Mouse (Mus musculus): ENCODE data around the gene Kcnk5. TPM values are rescaled to one million over a fixed set of nuclear protein-coding genes. Genes with fewer than 3 reads are reported as not detected.

The Kcnk5 gene
- total and polyA plus RNA-seq, 2 experiments from 2014 or later: 0.70 to 0.99 TPM

DNA sequence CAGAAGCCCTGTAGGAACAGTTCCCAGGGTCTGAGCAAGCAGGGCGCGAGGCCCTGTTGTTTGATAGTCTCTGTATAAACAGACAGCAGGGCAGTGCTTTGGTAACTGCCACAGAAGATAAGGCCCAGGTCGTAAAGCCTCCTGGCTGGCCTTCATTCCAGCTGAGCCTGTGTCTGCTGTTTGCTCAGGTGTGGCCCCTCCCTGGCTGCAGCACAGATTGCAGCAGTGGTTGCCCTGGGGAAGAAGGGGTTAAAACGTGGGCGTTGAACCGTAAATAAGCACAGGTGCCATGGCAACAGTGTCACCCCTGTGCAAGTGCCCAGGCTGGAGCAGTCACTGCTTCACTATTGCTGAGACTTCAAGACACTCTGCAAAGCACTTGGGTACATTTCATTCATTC is 26.8 kb upstream of the Kcnk5 start:
- Histone ChIP-seq H3K4me3 (ENCODE audit: low read depth, low read length) (no peak overlapping the region), H3K9ac (replicated peaks; ENCODE audit: low read length, poor library complexity, severe bottlenecking) (no peak overlapping the region), H3K36me3 (ENCODE audit: insufficient read depth, low read length) (no peaks in the 10 kb centered on the region), H3K27me3 (ENCODE audit: insufficient read depth, low read length) (no peaks in the 10 kb centered on the region), H3K4me1 (ENCODE audit: insufficient read depth, low read length) (no peaks in the 10 kb centered on the region), H3K27ac (ENCODE audit: low read depth, low read length) (no peak overlapping the region), H3K9me3 (ENCODE audit: low read length) (no peaks in the 10 kb centered on the region), H3K4me2 (ENCODE audit: low read depth, low read length, poor library complexity, severe bottlenecking) (no peak overlapping the region)
- DNase-seq (ENCODE audit: low spot score): no peak
- no peak for ATAC-seq (ENCODE audit: low FRiP score)
- no peak for TF ChIP-seq CTCF (IDR thresholded peaks at IDR 0.05)
- 28% methylated on average over 6 of the region's 6 CpGs for WGBS

DNA sequence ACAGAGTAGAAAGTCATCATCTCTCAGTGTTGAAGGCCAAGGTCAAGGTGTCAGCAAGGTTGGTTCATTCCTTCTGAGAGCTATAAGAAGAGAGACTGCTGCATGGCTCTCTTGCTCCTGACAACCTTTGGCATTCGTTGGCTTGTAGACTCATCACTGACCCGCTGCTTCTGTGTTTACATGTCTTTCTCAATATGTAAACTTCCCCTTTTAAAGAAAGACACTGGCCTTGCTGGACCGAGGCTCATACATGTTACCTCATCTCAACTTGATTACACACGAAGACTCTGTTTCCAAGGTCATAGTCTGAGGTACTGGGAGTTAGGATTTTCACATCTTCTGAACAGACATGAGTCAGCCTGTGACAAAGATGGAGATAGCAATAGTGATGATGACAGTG is 24.1 kb upstream of the Kcnk5 start:
- Histone ChIP-seq H3K4me1 (ENCODE audit: insufficient read depth, low read length) (no peaks in the 10 kb centered on the region), H3K36me3 (ENCODE audit: insufficient read depth, low read length) (no peaks in the 10 kb centered on the region), H3K4me2 (ENCODE audit: low read depth, low read length, poor library complexity, severe bottlenecking) (no peak overlapping the region), H3K27me3 (ENCODE audit: insufficient read depth, low read length) (no peaks in the 10 kb centered on the region), H3K4me3 (ENCODE audit: low read depth, low read length) (no peak overlapping the region), H3K9ac (replicated peaks; ENCODE audit: low read length, poor library complexity, severe bottlenecking) (no peak overlapping the region), H3K9me3 (ENCODE audit: low read length) (no peaks in the 10 kb centered on the region), H3K27ac (ENCODE audit: low read depth, low read length) (no peak overlapping the region)
- 90% methylated on average over 4 of the region's 4 CpGs for WGBS
- DNase-seq (ENCODE audit: low spot score) (no peak), ATAC-seq (ENCODE audit: low FRiP score) (no peak)
- no peak for TF ChIP-seq CTCF (IDR thresholded peaks at IDR 0.05)

DNA sequence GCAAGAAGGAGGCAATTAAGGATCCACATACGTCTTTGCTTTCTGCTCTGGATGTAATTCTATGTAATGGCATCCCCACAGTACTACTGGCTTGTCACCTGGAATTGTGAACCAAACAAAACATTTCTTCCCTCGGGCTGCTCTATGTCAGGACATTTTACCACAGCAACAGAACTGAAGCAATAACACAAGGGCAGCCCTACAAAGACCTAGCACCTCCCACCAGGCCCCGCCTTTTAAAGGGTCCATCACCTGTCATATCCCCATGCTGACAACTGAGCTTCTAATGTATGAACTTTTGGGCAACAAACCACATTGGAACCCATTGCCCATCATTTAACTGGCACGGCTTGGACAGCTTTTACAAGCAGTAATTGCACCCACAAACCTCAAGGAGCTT is 21.7 kb upstream of the Kcnk5 start:
- no peak for ATAC-seq (ENCODE audit: low FRiP score)
- Histone ChIP-seq H3K9ac (replicated peaks; ENCODE audit: low read length, poor library complexity, severe bottlenecking) (no peak overlapping the region), H3K4me2 (ENCODE audit: low read depth, low read length, poor library complexity, severe bottlenecking) (no peak overlapping the region), H3K36me3 (ENCODE audit: insufficient read depth, low read length) (no peaks in the 10 kb centered on the region), H3K4me3 (ENCODE audit: low read depth, low read length) (no peak overlapping the region), H3K9me3 (ENCODE audit: low read length) (no peaks in the 10 kb centered on the region), H3K27me3 (ENCODE audit: insufficient read depth, low read length) (no peaks in the 10 kb centered on the region), H3K4me1 (ENCODE audit: insufficient read depth, low read length) (no peaks in the 10 kb centered on the region), H3K27ac (ENCODE audit: low read depth, low read length) (no peak overlapping the region)
- DNase-seq (ENCODE audit: low spot score): peak; percentile 15
- TF ChIP-seq CTCF (IDR thresholded peaks at IDR 0.05): no peak
- 62% methylated on average over 4 of the region's 4 CpGs for WGBS

DNA sequence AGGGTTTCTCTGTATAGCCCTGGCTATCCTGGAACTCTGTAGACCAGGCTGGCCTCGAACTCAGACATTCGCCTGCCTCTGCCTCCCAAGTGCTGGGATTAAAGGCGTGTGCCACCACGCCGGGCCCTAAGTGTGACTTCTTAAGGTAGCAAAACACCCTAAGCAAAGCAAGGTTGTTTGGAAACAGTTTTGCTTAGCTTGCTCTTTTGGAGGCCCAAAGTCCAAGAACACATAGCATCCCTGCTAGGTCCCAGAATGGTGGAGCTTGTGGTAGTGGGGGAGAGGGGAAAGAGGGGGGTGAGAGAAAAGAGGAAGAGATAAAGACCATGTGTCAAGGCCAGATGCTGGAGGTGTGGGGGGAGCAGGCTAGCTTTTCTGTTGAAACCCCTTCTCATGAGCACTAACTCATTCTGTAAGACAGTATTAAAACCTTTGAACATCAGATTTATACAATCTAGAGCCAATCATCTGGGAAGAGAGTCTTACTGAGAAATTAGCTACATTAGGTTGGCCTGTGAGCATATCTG is 21.1 kb upstream of the Kcnk5 start:
- H3K36me3 ChIP-seq (ENCODE audit: insufficient read depth, low read length): no peaks in the 10 kb centered on the region
- H3K9me3 ChIP-seq (ENCODE audit: low read length): no peaks in the 10 kb centered on the region
- no peaks in the 10 kb centered on the region for H3K4me1 ChIP-seq (ENCODE audit: insufficient read depth, low read length)
- no peak for ATAC-seq (ENCODE audit: low FRiP score)
- TF ChIP-seq CTCF (IDR thresholded peaks at IDR 0.05): no peak
- H3K4me3 ChIP-seq (ENCODE audit: low read depth, low read length): no peak overlapping the region
- 90% methylated on average over 5 of the region's 5 CpGs for WGBS
- no peak overlapping the region for H3K9ac ChIP-seq (replicated peaks; ENCODE audit: low read length, poor library complexity, severe bottlenecking)
- no peak overlapping the region for H3K4me2 ChIP-seq (ENCODE audit: low read depth, low read length, poor library complexity, severe bottlenecking)
- H3K27me3 ChIP-seq (ENCODE audit: insufficient read depth, low read length): no peaks in the 10 kb centered on the region
- DNase-seq (ENCODE audit: low spot score): no peak
- H3K27ac ChIP-seq (ENCODE audit: low read depth, low read length): no peak overlapping the region

DNA sequence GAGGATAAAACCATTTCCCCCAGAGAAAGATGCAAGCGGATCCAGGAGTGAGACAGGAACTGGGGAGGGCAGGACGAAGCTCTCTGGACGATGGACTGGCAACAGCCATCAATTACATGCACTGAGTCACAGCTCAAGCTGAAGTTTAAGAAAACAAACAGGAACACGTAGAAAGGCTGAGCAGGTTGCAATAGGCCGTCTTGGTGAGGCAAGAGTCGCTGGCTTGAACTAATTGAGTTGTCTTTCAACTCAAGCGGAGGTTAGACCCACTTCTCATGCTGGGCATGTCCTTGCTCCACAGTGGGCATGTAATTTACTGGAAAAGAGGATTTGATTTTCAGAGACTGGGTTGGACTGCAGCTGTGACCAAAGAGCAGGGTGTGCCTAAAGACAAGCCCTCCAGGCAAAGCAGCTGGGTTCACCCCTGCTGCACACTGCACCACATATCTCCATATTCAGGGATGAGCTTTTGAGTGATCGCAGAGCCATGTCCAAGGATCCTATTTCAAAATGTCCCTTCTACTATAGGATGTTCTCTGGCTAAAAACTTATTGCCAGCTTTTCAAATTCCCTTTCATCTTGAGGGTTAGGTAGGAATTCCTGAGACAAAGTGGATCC is 19.6 kb upstream of the Kcnk5 start:
- ATAC-seq (ENCODE audit: low FRiP score) (peak; percentile 49), DNase-seq (ENCODE audit: low spot score) (no peak)
- Histone ChIP-seq H3K27me3 (ENCODE audit: insufficient read depth, low read length) (no peaks in the 10 kb centered on the region), H3K9ac (replicated peaks; ENCODE audit: low read length, poor library complexity, severe bottlenecking) (no peak overlapping the region), H3K4me3 (ENCODE audit: low read depth, low read length) (no peak overlapping the region), H3K4me1 (ENCODE audit: insufficient read depth, low read length) (no peaks in the 10 kb centered on the region), H3K36me3 (ENCODE audit: insufficient read depth, low read length) (no peaks in the 10 kb centered on the region), H3K4me2 (ENCODE audit: low read depth, low read length, poor library complexity, severe bottlenecking) (no peak overlapping the region), H3K9me3 (ENCODE audit: low read length) (no peaks in the 10 kb centered on the region), H3K27ac (ENCODE audit: low read depth, low read length) (no peak overlapping the region)
- WGBS: 31% methylated on average over 8 of the region's 8 CpGs
- TF ChIP-seq CTCF (IDR thresholded peaks at IDR 0.05): no peak

DNA sequence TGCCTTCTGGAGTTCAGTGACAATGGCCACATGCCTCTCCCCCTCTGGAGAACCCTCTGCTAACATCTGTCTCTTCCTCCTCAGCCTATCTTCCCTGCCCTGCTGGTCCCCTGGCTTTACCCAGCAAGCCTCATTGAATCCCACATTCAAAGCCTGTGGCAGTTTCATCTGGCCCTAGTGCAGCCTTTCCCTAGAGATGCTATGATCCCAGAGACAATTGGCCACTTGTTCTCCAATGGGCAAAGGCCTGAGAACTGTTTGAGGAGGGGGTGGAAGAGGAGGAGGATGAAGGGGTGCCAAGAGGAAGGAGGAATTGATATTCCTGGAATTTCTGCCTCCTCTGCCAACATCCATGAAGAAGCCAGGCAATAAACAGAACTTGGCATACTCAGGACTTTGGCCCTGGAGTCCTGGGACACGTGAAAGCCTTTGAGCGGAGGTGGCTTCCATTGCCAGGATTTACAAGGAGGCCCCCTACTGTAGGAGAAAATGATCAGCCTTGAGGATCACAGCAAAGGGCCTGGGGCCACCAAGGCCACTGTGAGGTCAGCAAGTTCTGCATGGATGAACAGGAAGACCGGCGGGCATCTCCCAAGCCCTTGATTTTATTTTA is 11.6 kb upstream of the Kcnk5 start:
- no peak for TF ChIP-seq CTCF (IDR thresholded peaks at IDR 0.05)
- Histone ChIP-seq H3K27ac (ENCODE audit: low read depth, low read length) (no peak overlapping the region), H3K4me2 (ENCODE audit: low read depth, low read length, poor library complexity, severe bottlenecking) (no peak overlapping the region), H3K9ac (replicated peaks; ENCODE audit: low read length, poor library complexity, severe bottlenecking) (no peak overlapping the region), H3K27me3 (ENCODE audit: insufficient read depth, low read length) (no peaks in the 10 kb centered on the region), H3K9me3 (ENCODE audit: low read length) (no peaks in the 10 kb centered on the region), H3K36me3 (ENCODE audit: insufficient read depth, low read length) (no peaks in the 10 kb centered on the region), H3K4me1 (ENCODE audit: insufficient read depth, low read length) (no peaks in the 10 kb centered on the region), H3K4me3 (ENCODE audit: low read depth, low read length) (no peak overlapping the region)
- DNase-seq (ENCODE audit: low spot score) (peak; percentile 33), ATAC-seq (ENCODE audit: low FRiP score) (no peak)
- WGBS: 65% methylated on average over 4 of the region's 4 CpGs
